Mouse (Mus musculus): ENCODE results near the gene Ppp1r13b.

- no peak for TF ChIP-seq CTCF (IDR thresholded peaks at IDR 0.05; ENCODE audit: borderline replicate concordance, insufficient read depth, low read length)
- no peak for TF ChIP-seq POLR2A (IDR thresholded peaks at IDR 0.05; ENCODE audit: low read depth, low read length)
These were observed 95.3 kb downstream of the Ppp1r13b start for GRCm38 (mm10) chr12:111812611-111813010.
